Mouse (Mus musculus) liver, embryonic 14.5 days (tissue): ENCODE data around the gene Pemt.

ENCODE experiments used
- CTCF ChIP-seq: IDR thresholded peaks from 2 replicates; pipeline ENCODE4 v1.5.1; 2016; ENCODE audit warnings: antibody characterized with exemption, low read depth, control low read depth
- EP300 ChIP-seq: IDR thresholded peaks from 2 replicates; pipeline ENCODE4 v1.6.1; 2016; ENCODE audit warnings: antibody characterized with exemption, low read depth

- TF ChIP-seq CTCF = no peak
- TF ChIP-seq EP300 = no peak
These were observed 15.3 kb upstream of the Pemt start for GRCm38 (mm10) chr11:60061504-60062006.
